Mouse (Mus musculus): ENCODE data around the gene Wrnip1. TPM values are rescaled to one million over a fixed set of nuclear protein-coding genes. Genes with fewer than 3 reads are reported as not detected.

Gene Wrnip1
- polyA plus RNA-seq, 1 experiment from 2014 or later, result 55.2 TPM

DNA sequence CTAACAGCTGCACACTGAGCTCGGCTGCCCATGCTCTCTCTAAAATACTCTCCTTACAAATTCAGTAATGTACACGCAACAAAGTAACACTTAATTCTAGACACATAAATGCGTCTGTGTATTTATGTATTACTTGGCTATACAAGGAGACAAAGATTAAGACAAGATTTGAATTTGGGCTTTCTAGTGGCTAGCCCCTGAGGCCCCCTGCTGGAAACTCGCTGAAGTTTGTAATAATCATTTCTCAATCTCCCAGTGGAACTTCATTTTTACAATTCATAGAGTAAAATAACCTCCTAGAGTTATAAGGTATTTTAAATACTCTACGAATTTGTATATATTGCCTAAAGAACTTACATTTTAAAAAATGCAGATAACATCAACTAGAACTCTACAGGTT, 18.8 kb upstream of the Wrnip1 start:
- in situ Hi-C loops (cut with MboI; ENCODE audit: low pct_unique_long_range_greater_than_20kb), result no loop called here
- H3K27me3 ChIP-seq, result no peaks in the 10 kb centered on the region
- ATAC-seq, result no peak
- DNase-seq (ENCODE audit: low read depth, low spot score), result no peak
- POLR2A ChIA-PET, result interaction anchor here (1.3 kb wide), 1 partner anchor 16 kb away, joined by 3 read pairs; no protein-coding TSS in a partner anchor
- CTCF ChIA-PET, result no interaction called here
- TF ChIP-seq CTCF (IDR thresholded peaks at IDR 0.05), result peak; percentile 60

DNA sequence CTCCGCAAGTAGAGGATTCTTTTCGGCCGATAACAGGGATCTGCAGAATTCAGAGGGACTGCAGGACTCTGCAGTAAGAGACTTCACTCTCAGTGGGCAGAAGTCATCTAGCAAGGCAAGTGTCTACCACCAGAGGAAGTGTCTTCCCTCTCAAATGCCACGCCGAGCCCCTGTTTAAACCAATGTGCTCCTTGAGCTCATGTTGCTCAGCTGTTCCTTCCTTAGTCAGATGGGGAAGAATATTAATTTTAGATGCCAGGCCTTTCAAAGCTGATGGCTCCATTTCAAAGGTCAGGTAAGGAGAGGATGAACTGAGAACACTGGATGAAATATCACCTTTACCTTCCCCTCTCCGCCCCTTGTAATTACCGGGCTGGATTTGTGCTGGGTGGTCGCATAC, 18.0 kb upstream of the Wrnip1 start, which contains the start of gene Mylk4:
Mylk4 (minus strand) TSS at position 139 of the 400 bp plus-strand sequence.
- no peaks in the 10 kb centered on the region for H3K27me3 ChIP-seq
- in situ Hi-C loops (cut with MboI; ENCODE audit: low pct_unique_long_range_greater_than_20kb), result no loop called here
- ATAC-seq (no peak), DNase-seq (ENCODE audit: low read depth, low spot score) (no peak)
- ChIA-PET CTCF (interaction anchor here (0.7 kb wide), 1 partner anchor 14 kb away, joined by 3 read pairs; no protein-coding TSS in a partner anchor), POLR2A (no interaction called here)
- TF ChIP-seq CTCF (IDR thresholded peaks at IDR 0.05), result no peak

DNA sequence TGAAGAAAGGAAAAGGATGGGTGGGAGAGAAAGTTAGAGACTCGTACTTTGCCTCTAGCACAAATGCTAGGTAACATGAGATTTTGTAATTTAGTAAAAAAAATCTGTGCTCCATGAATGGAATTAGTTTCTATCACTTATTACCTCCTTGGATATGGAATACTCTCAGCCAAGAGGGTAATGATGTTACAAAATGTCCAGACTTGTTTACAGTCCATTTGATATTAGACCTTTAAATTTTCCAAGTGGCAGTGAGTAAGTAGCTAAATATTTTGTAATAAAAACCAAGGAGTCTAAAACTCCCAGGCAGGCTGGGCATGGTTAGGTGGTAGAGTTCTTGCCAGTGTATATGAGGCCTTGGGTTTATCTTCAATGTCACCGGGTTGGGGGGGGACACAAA, 14.3 kb upstream of the Wrnip1 start:
- POLR2A ChIA-PET, result no interaction called here
- CTCF ChIA-PET, result no interaction called here
- H3K27me3 ChIP-seq, result no peaks in the 10 kb centered on the region
- in situ Hi-C loops (cut with MboI; ENCODE audit: low pct_unique_long_range_greater_than_20kb), result no loop called here
- DNase-seq (ENCODE audit: low read depth, low spot score), result no peak
- ATAC-seq, result no peak
- no peak for TF ChIP-seq CTCF (IDR thresholded peaks at IDR 0.05)

DNA sequence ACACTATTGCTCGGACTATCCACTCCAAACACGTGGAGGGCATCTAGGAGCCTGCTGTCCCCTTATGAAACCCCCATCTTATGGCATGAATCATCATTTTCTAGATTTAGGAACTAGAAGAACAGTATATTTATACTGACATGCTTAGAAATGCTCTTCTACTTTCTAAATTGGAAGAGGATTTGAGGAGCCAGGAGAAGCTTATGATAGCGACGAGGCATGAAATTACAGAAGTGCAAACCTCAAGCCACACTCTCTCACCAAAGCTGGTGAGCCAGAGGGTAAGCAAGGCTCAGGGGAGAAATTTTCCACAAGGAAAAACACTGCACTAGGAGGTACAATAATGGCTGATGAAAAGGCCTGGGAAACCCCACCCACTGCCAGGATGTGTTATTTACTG, 12.1 kb upstream of the Wrnip1 start:
- ChIA-PET CTCF (interaction anchor here (0.6 to 2.1 kb wide), 3 partner anchors 11 to 23 kb away, joined by 3 to 7 read pairs (median 3); no protein-coding TSS in a partner anchor), POLR2A (no interaction called here)
- ATAC-seq (no peak), DNase-seq (ENCODE audit: low read depth, low spot score) (no peak)
- H3K27me3 ChIP-seq, result no peaks in the 10 kb centered on the region
- in situ Hi-C loops (cut with MboI; ENCODE audit: low pct_unique_long_range_greater_than_20kb), result no loop called here
- TF ChIP-seq CTCF (IDR thresholded peaks at IDR 0.05), result no peak

DNA sequence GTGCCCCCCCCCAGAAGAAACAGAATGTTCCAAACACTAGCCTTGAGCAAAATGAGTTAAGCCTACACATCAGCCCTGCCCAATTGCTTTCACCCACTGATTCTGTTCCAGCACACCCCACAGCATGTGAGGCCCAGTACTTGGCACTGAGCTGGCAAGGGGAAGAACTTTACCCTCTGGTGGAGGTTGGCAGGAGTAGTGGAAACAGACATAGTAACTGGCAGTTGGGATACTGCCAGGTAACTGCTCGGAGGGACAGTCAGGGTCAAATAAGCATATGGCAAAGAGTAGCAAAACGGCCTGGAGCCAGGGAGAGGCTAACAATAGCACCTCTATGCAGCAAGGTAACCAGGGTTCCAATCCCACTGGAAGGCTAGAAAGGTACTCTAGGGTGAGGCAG, 7.2 kb upstream of the Wrnip1 start:
- DNase-seq (ENCODE audit: low read depth, low spot score), result no peak
- ATAC-seq, result no peak
- POLR2A ChIA-PET, result no interaction called here
- CTCF ChIA-PET, result interaction anchor here (0.9 kb wide), 1 partner anchor 26 kb away, joined by 3 read pairs; no protein-coding TSS in a partner anchor
- H3K27me3 ChIP-seq, result no peaks in the 10 kb centered on the region
- no peak for TF ChIP-seq CTCF (IDR thresholded peaks at IDR 0.05)
- in situ Hi-C loops (cut with MboI; ENCODE audit: low pct_unique_long_range_greater_than_20kb), result no loop called here

DNA sequence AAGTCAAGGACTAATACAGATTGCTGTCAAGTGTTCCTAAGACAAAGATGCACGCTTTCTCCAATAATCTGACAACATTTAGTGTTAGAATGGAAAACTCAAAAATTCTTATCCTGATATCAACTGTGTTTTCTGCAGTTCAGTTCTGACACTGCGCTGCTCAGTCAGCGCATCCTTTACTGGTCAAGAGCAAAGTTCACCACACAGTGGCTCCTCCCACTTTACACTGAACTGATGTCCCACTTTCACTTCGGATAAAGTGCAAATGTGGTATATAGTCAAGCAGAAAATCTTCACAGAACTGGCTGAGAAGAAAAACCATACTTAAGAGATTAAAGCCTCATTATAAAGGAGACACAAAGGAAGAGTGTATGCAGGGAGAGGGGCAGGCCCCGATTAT, 6.7 kb upstream of the Wrnip1 start:
- ATAC-seq (no peak), DNase-seq (ENCODE audit: low read depth, low spot score) (no peak)
- ChIA-PET POLR2A (no interaction called here), CTCF (interaction anchor here (0.9 kb wide), 1 partner anchor 27 kb away, joined by 3 read pairs; no protein-coding TSS in a partner anchor)
- no peaks in the 10 kb centered on the region for H3K27me3 ChIP-seq
- TF ChIP-seq CTCF (IDR thresholded peaks at IDR 0.05), result no peak
- in situ Hi-C loops (cut with MboI; ENCODE audit: low pct_unique_long_range_greater_than_20kb), result no loop called here

DNA sequence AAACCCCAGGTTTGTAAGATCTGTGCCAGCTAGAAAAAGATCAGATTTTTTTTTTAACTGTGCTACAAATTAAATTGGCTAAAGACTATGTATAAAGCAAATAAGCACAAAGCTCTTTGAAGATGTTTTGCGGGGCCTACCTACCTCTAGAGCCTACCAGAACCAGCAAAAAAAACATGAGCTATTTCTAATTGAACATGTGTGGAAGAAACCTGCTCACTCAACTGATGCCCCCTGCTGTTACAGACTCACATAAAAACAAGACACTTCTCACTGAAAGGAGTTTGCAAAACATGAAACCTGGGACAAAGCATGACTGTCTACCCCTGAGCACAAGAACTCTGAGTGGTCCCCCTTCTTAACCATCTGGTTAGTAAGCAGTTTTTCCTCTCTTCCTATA, 4.8 kb upstream of the Wrnip1 start:
- CTCF ChIA-PET, result interaction anchor here (1.1 to 5.0 kb wide), 3 partner anchors 8 to 28 kb away, joined by 3 to 59 read pairs (median 4); no protein-coding TSS in a partner anchor

DNA sequence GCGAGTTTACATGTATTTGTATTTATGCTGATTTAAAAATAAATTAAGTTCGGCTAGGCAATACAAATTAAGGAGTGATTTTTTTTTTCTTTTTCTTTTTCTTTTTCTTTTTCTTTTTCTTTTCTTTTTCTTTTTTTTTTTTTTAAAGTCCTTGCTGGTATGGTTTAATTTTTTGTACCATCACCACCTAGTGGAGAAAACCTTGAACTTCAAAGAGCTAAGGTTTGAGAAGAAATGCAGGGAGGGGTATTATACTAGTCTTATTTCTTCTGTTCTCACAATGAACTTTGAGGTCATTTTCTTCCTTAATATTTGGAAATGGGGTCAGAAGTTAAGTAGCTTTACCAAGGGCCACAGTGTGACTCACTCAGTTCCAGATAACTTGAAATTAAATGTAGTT, 2.7 kb upstream of the Wrnip1 start:
- POLR2A ChIA-PET, result no interaction called here

More for the DNA sequence above, 4.8 kb upstream of the Wrnip1 start:
- ATAC-seq, result no peak
- POLR2A ChIA-PET, result interaction anchor here (1.8 kb wide), 1 partner anchor 28 kb away, joined by 5 read pairs; no protein-coding TSS in a partner anchor
- H3K27me3 ChIP-seq, result no peaks in the 10 kb centered on the region
- in situ Hi-C loops (cut with MboI; ENCODE audit: low pct_unique_long_range_greater_than_20kb), result no loop called here
- DNase-seq (ENCODE audit: low read depth, low spot score), result no peak
- TF ChIP-seq CTCF (IDR thresholded peaks at IDR 0.05), result no peak

DNA sequence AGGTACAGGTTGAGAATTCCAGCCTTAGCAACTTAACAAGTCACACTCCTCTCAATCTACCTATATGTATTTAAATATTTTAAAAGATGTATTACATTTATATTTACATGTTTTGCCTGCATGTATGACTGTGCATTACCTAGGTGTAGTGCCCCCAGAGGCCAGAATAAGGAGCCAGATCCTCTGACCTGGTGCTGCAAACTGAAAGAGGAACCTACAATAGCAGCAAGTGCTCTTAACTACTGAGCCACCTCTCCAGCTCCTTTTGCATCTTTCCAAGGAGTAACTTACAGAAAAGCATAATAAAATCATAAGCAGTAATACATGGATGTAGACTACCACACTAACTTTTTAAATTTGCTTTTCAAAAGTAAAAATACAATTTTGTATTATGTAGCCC, 979 bp upstream of the Wrnip1 start:
- CTCF ChIA-PET, result interaction anchor here (0.7 to 5.0 kb wide), 5 partner anchors 11 to 34 kb away, joined by 3 to 59 read pairs (median 3); no protein-coding TSS in a partner anchor
- in situ Hi-C loops (cut with MboI; ENCODE audit: low pct_unique_long_range_greater_than_20kb), result loop anchor here (5.0 kb wide), 1 partner anchor 34 kb away; no protein-coding TSS in a partner anchor
- no peaks in the 10 kb centered on the region for H3K27me3 ChIP-seq
- DNase-seq (ENCODE audit: low read depth, low spot score) (no peak), ATAC-seq (no peak)
- POLR2A ChIA-PET, result interaction anchor here (1.6 kb wide), 1 partner anchor 19 kb away, joined by 3 read pairs; no protein-coding TSS in a partner anchor
- no peak for TF ChIP-seq CTCF (IDR thresholded peaks at IDR 0.05)

More for the DNA sequence above, 2.7 kb upstream of the Wrnip1 start:
- no peak for TF ChIP-seq CTCF (IDR thresholded peaks at IDR 0.05)
- in situ Hi-C loops (cut with MboI; ENCODE audit: low pct_unique_long_range_greater_than_20kb), result no loop called here
- ATAC-seq (no peak), DNase-seq (ENCODE audit: low read depth, low spot score) (no peak)
- no peaks in the 10 kb centered on the region for H3K27me3 ChIP-seq
- CTCF ChIA-PET, result interaction anchor here (1.0 to 5.0 kb wide), 3 partner anchors 14 to 36 kb away, joined by 3 to 59 read pairs (median 3); no protein-coding TSS in a partner anchor

DNA sequence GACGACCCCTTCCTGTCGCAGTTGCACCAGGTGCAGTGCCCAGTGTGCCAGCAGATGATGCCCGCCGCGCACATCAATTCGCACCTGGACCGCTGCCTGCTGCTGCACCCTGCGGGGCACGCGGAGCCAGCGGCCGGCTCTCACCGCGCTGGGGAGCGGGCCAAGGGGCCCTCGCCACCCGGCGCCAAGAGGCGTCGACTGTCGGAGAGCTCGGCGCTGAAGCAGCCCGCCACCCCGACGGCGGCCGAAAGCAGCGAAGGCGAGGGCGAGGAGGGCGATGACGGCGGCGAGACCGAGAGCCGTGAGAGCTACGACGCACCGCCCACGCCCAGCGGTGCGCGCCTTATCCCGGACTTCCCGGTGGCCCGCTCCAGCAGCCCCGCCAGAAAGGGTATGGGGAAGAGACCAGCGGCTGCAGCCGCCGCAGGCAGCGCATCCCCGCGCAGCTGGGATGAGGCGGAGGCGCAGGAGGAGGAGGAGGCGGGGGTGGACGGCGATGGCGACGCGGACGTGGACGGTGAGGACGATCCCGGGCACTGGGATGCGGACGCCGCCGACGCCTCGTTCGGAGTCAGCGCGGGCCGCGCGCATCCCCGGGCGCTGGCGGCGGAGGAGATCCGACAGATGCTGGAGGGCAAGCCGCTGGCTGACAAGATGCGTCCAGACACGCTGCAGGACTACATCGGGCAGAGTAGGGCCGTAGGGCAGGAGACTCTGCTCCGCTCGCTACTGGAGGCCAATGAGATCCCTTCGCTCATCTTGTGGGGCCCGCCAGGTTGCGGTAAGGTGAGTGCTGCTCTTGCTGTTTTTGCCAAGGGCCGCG, 632 bp downstream of the Wrnip1 start, which contains the start of gene D930007J09Rik:
D930007J09Rik (minus strand) TSS at position 591 of the 823 bp plus-strand sequence.
- no peak for DNase-seq (ENCODE audit: low read depth, low spot score)
- TF ChIP-seq CTCF (IDR thresholded peaks at IDR 0.05), result no peak
- CTCF ChIA-PET, result interaction anchor here (1.8 kb wide), 1 partner anchor 25 kb away, joined by 5 read pairs; no protein-coding TSS in a partner anchor
- POLR2A ChIA-PET, result interaction anchor here (1.6 kb wide), 1 partner anchor 17 kb away, joined by 3 read pairs; no protein-coding TSS in a partner anchor
- no peaks in the 10 kb centered on the region for H3K27me3 ChIP-seq
- peak; percentile 48 for ATAC-seq
- in situ Hi-C loops (cut with MboI; ENCODE audit: low pct_unique_long_range_greater_than_20kb), result loop anchor here (5.0 kb wide), 1 partner anchor 35 kb away; no protein-coding TSS in a partner anchor
